Comparison of ENCODE assay signal across 9 mouse cellular contexts in the genomic region with DNA sequence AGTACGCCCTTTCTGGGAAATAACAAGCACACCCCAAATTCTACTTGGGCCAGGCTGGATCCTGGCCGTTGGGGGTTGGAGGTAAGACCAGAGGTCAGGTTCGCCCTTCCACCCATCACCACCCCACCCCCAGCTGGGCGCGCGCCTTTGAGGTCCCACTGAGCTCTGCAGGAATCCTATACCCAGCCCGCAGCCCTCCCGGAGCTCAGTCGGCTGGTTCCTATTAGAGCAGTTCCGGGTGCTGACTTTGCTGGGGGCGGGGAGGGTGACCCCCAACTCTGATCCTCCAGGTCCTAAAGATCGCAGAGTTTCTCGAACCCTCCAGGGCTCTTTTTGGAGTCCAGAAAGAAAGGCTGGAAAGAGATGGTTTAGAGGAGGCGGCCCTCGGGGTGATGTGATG. TPM values are rescaled to one million over a fixed set of nuclear protein-coding genes. Genes with fewer than 3 reads are reported as not detected.
DNase-seq lines count a peak whose midpoint lies in the region; ATAC-seq lines count a peak whose summit lies in the region.
"Had no signal": no experiment of that assay in that cellular context is flagged by ENCODE, and none has a peak within 500 bp of the region (broad histone marks: within the 10 kb centered on the region; RNA-seq: fewer than 3 reads in every experiment).

No protein-coding gene starts in this region.

- H3K27ac ChIP-seq in kidney, embryonic 14.5 days (ENCODE audit: low read depth, low read length), result peak overlapping the region; percentile 65; the same call in 1 of the 2 replicates
- H3K27ac ChIP-seq in embryonic facial prominence, embryonic 13.5 days, result peak overlapping the region; percentile 96
- no peak overlapping the region for H3K27ac ChIP-seq in neural tube, embryonic 11.5 days (ENCODE audit: low read depth, low read length)

- H3K36me3 ChIP-seq in kidney, embryonic 14.5 days (ENCODE audit: control insufficient read depth, insufficient read depth, low read length), result no peaks in the 10 kb centered on the region
- H3K36me3 ChIP-seq in embryonic facial prominence, embryonic 13.5 days, result peaks cover 4% of the 10 kb centered on the region; the same call in 1 of the 2 replicates
- H3K36me3 ChIP-seq in neural tube, embryonic 11.5 days (ENCODE audit: control insufficient read depth, insufficient read depth, low read length), result no peaks in the 10 kb centered on the region

- intact Hi-C loops in left cerebral cortex, postnatal 25 days (cut with DNase I), result no loop called here

- peak overlapping the region; percentile 82 for H3K4me2 ChIP-seq in kidney, embryonic 14.5 days (replicated peaks; ENCODE audit: low read depth, low read length)
- H3K4me2 ChIP-seq in embryonic facial prominence, embryonic 13.5 days, result peak overlapping the region; percentile 85
- H3K4me2 ChIP-seq in neural tube, embryonic 11.5 days (ENCODE audit: low read depth), result peak overlapping the region; percentile 54

- peak; percentile 38 for ATAC-seq in kidney, embryonic 14.5 days (ENCODE audit: low FRiP score, low TSS enrichment)
- peak; percentile 64 for ATAC-seq in embryonic facial prominence, embryonic 13.5 days (ENCODE audit: insufficient number of reproducible peaks, insufficient read depth, low FRiP score, low TSS enrichment, low read depth)
- no peak for ATAC-seq in neural tube, embryonic 11.5 days (ENCODE audit: insufficient read depth, low FRiP score, low TSS enrichment)

- no peaks in the 10 kb centered on the region for H3K9me3 ChIP-seq in kidney, embryonic 14.5 days (ENCODE audit: control insufficient read depth, low read length)
- no peaks in the 10 kb centered on the region for H3K9me3 ChIP-seq in embryonic facial prominence, embryonic 13.5 days
- no peaks in the 10 kb centered on the region for H3K9me3 ChIP-seq in neural tube, embryonic 11.5 days (ENCODE audit: control insufficient read depth, low read length)

- H3K4me3 ChIP-seq in kidney, embryonic 14.5 days (ENCODE audit: low read length), result peak overlapping the region; percentile 71
- H3K4me3 ChIP-seq in embryonic facial prominence, embryonic 13.5 days, result peak overlapping the region; percentile 87
- H3K4me3 ChIP-seq in neural tube, embryonic 11.5 days (ENCODE audit: low read depth, low read length), result peak overlapping the region; percentile 45

- whole genome bisulfite sequencing in kidney, embryonic 14.5 days, result 4% methylated on average over 15 of the region's 15 CpGs
- under 1% methylated on average over 15 of the region's 15 CpGs for WGBS in embryonic facial prominence, embryonic 13.5 days
- 2% methylated on average over 15 of the region's 15 CpGs for WGBS in neural tube, embryonic 11.5 days

- H3K4me1 ChIP-seq in kidney, embryonic 14.5 days (ENCODE audit: control insufficient read depth, insufficient read depth, low read length), result peaks cover 32% of the 10 kb centered on the region
- peaks cover 61% of the 10 kb centered on the region for H3K4me1 ChIP-seq in embryonic facial prominence, embryonic 13.5 days
- H3K4me1 ChIP-seq in neural tube, embryonic 11.5 days (ENCODE audit: control insufficient read depth, insufficient read depth, low read length), result 0 out of 2 replicates have a peak, but pooled peaks cover 5% of the 10 kb centered on the region

- DNase-seq in kidney, adult 8-10 months, result no peak
- peak; percentile 71 for DNase-seq in kidney, postnatal 10 days
- peak; percentile 39 for DNase-seq in neural tube, embryonic 11.5 days (ENCODE audit: low spot score)
- no peak for DNase-seq in cerebellum, adult 11 months
- no peak for DNase-seq in Muller cell, postnatal 12 days (ENCODE audit: inconsistent ontology term)
- no peak for DNase-seq in left cerebral cortex, postnatal 25 days (ENCODE audit: low spot score in 2 of 2)
- DNase-seq: left cerebral cortex, postnatal 4 days had no signal

- peak overlapping the region; percentile 86 for H3K9ac ChIP-seq in kidney, embryonic 14.5 days (ENCODE audit: low read depth, low read length)
- peak overlapping the region; percentile 97 for H3K9ac ChIP-seq in embryonic facial prominence, embryonic 13.5 days
- no peak overlapping the region; the same call in 1 of the 2 replicates for H3K9ac ChIP-seq in neural tube, embryonic 11.5 days (ENCODE audit: low read length)

- H3K27me3 ChIP-seq in kidney, embryonic 14.5 days (ENCODE audit: control insufficient read depth, insufficient read depth, low read length), result 0 out of 2 replicates have a peak, but pooled peaks cover 3% of the 10 kb centered on the region
- no peaks in the 10 kb centered on the region for H3K27me3 ChIP-seq in embryonic facial prominence, embryonic 13.5 days
- H3K27me3 ChIP-seq in neural tube, embryonic 11.5 days (ENCODE audit: control insufficient read depth, insufficient read depth, low read length), result peaks cover 28% of the 10 kb centered on the region

RNA-seq across cellular contexts. Expression of a gene that starts 0.5 kb away (rescaled TPM):
- polyA plus RNA-seq in kidney, embryonic 14.5 days (2014; fragmentation: Nextera tagmentation; extraction: Ambion mirVana), result 36.1 and 37.0 TPM in 2 replicates
- polyA plus RNA-seq in embryonic facial prominence, embryonic 13.5 days (2015; fragmentation: Nextera tagmentation; extraction: Ambion mirVana), result 73.1 and 77.5 TPM in 2 replicates
- polyA plus RNA-seq in neural tube, embryonic 11.5 days (2014; fragmentation: Nextera tagmentation; extraction: Ambion mirVana), result 14.2 and 16.9 TPM in 2 replicates
- total RNA-seq in left cerebral cortex, postnatal 25 days (2021), result 1 to 10 TPM in 1 of 2 experiments, under 1 TPM in 1; 0.94 to 1.2 TPM

RNA-seq across cellular contexts. Expression of a gene that starts 26.8 kb away (rescaled TPM):
- 1.7 and 2.6 TPM in 2 replicates for polyA plus RNA-seq in kidney, embryonic 14.5 days (2014; fragmentation: Nextera tagmentation; extraction: Ambion mirVana)
- 1.1 and 2.8 TPM in 2 replicates for polyA plus RNA-seq in embryonic facial prominence, embryonic 13.5 days (2015; fragmentation: Nextera tagmentation; extraction: Ambion mirVana)
- not detected in 2 replicates for polyA plus RNA-seq in neural tube, embryonic 11.5 days (2014; fragmentation: Nextera tagmentation; extraction: Ambion mirVana)
- total RNA-seq in left cerebral cortex, postnatal 25 days (2021), result not detected

RNA-seq across cellular contexts. Expression of a gene that starts 45.7 kb away (rescaled TPM):
- polyA plus RNA-seq in kidney, embryonic 14.5 days (2014; fragmentation: Nextera tagmentation; extraction: Ambion mirVana), result 33.9 and 45.0 TPM in 2 replicates
- 30.8 and 33.6 TPM in 2 replicates for polyA plus RNA-seq in embryonic facial prominence, embryonic 13.5 days (2015; fragmentation: Nextera tagmentation; extraction: Ambion mirVana)
- 40.5 and 41.8 TPM in 2 replicates for polyA plus RNA-seq in neural tube, embryonic 11.5 days (2014; fragmentation: Nextera tagmentation; extraction: Ambion mirVana)
- 10 to 100 TPM; 70.2 to 76.1 TPM for total RNA-seq in left cerebral cortex, postnatal 25 days (2021)

Comparison
In these comparisons a context has a peak if more than half of its experiments do, and no peak if none do; other contexts are left out.
1. DNase-seq: peak in kidney, postnatal 10 days (single experiment) and neural tube, embryonic 11.5 days (single experiment); none in kidney, adult 8-10 months (0 of 2), cerebellum, adult 11 months (single experiment), Muller cell, postnatal 12 days (single experiment) and left cerebral cortex, postnatal 25 days (0 of 2).
2. Peak in every context shown above with its lines, with median percentiles within 50 percentile points of each other: H3K4me2 ChIP-seq and H3K4me3 ChIP-seq.